In genomic region chr7:97737638-97738456, GRCm38 (mm10) we compare ENCODE assay signal across 8 mouse cellular contexts. TPM values are rescaled to one million over a fixed set of nuclear protein-coding genes. Genes with fewer than 3 reads are reported as not detected.
DNase-seq lines count a peak whose midpoint lies in the region; ATAC-seq lines count a peak whose summit lies in the region.

Gene Aqp11 (minus strand): TSS chr7:97738289.

- intact Hi-C loops in heart, postnatal 10 days (cut with DNase I): no loop called here

- H3K9ac ChIP-seq in forebrain, embryonic 14.5 days (ENCODE audit: low read length): peak within 1 kb of the TSS; percentile 71
- peak within 1 kb of the TSS; percentile 64 for H3K9ac ChIP-seq in neural tube, embryonic 15.5 days (replicated peaks)

- no peaks in the 10 kb centered on the region for H3K36me3 ChIP-seq in forebrain, embryonic 14.5 days (ENCODE audit: control insufficient read depth, insufficient read depth, low read length)
- H3K36me3 ChIP-seq in neural tube, embryonic 15.5 days: no peaks in the 10 kb centered on the region

- peak within 1 kb of the TSS; percentile 58 for H3K4me3 ChIP-seq in forebrain, embryonic 14.5 days (ENCODE audit: low read depth, low read length)
- H3K4me3 ChIP-seq in neural tube, embryonic 15.5 days (replicated peaks): peak within 1 kb of the TSS; percentile 70

- H3K27ac ChIP-seq in forebrain, embryonic 14.5 days (ENCODE audit: low read depth, low read length): no peak within 1 kb of the TSS
- peak within 1 kb of the TSS; percentile 45 for H3K27ac ChIP-seq in neural tube, embryonic 15.5 days (replicated peaks)

- peaks cover 3% of the 10 kb centered on the region; the same call in 1 of the 2 replicates for H3K4me1 ChIP-seq in forebrain, embryonic 14.5 days (ENCODE audit: control insufficient read depth, insufficient read depth, low read length)
- peaks cover 27% of the 10 kb centered on the region for H3K4me1 ChIP-seq in neural tube, embryonic 15.5 days

- WGBS in forebrain, embryonic 14.5 days: under 1% methylated on average over 58 of the region's 64 CpGs
- WGBS in neural tube, embryonic 15.5 days: under 1% methylated on average over 48 of the region's 64 CpGs

- H3K9me3 ChIP-seq in forebrain, embryonic 14.5 days (replicated peaks; ENCODE audit: control insufficient read depth, low read length): no peaks in the 10 kb centered on the region
- no peaks in the 10 kb centered on the region for H3K9me3 ChIP-seq in neural tube, embryonic 15.5 days (replicated peaks)

- peak within 1 kb of the TSS; percentile 91 for H3K4me2 ChIP-seq in forebrain, embryonic 14.5 days (ENCODE audit: low read length)
- H3K4me2 ChIP-seq in neural tube, embryonic 15.5 days: peak within 1 kb of the TSS; percentile 96

- H3K27me3 ChIP-seq in forebrain, embryonic 14.5 days (replicated peaks; ENCODE audit: control insufficient read depth, insufficient read depth, low read length): no peaks in the 10 kb centered on the region
- no peaks in the 10 kb centered on the region for H3K27me3 ChIP-seq in neural tube, embryonic 15.5 days (replicated peaks)

- DNase-seq in ES-CJ7 (ENCODE audit: low read depth, low spot score): peak; percentile 77
- DNase-seq in forebrain, embryonic 14.5 days (ENCODE audit: low spot score): peak; percentile 81
- peak; percentile 86 to 89 for DNase-seq in heart, postnatal 10 days
- peak; percentile 90 to 94 for DNase-seq in kidney, postnatal 4 days
- DNase-seq in lung, adult 18-20 months: peak; percentile 90 to 93
- peak; percentile 85 for DNase-seq in testis, postnatal 14 days (ENCODE audit: low spot score)

- peak; percentile 89 for ATAC-seq in cerebellum, adult (ENCODE audit: insufficient number of reproducible peaks, low FRiP score, low TSS enrichment)
- peak; percentile 96 for ATAC-seq in forebrain, embryonic 14.5 days
- peak; percentile 91 for ATAC-seq in neural tube, embryonic 15.5 days (ENCODE audit: low FRiP score)

RNA-seq across cellular contexts. Expression of gene Aqp11, which starts in this region (rescaled TPM):
- polyA plus RNA-seq in forebrain, embryonic 14.5 days (2014; fragmentation: Nextera tagmentation; extraction: Ambion mirVana): 9.3 and 12.8 TPM in 2 replicates
- total RNA-seq in heart, postnatal 10 days (2021): 1 to 10 TPM; 1.1 to 1.4 TPM
- polyA plus RNA-seq in neural tube, embryonic 15.5 days (2015; fragmentation: Nextera tagmentation; extraction: Ambion mirVana): 22.6 and 35.4 TPM in 2 replicates
